Mouse (Mus musculus) intestine, embryonic 15.5 days (tissue): ENCODE results near the gene Ing1. TPM values are rescaled to one million over a fixed set of nuclear protein-coding genes. Genes with fewer than 3 reads are reported as not detected.

Source experiments
- ATAC-seq: fragments of 200-750 bp; cut with Nextera tagmentation; 2 replicates; pipeline ENCODE4 v1.8.0; 2017; ENCODE audit warnings: moderate TSS enrichment, moderate library complexity
- H3K27ac ChIP-seq: fragments of 300-500 bp; sonication (generic); 2 replicates; pipeline ENCODE4 v1.5.1; 2015; ENCODE audit warnings: mild to moderate bottlenecking, inconsistent platforms
- H3K27me3 ChIP-seq: fragments of 300-500 bp; sonication (generic); replicated peaks from 2 replicates; pipeline ENCODE4 v1.6.1; 2015; ENCODE audit warnings: inconsistent platforms
- H3K36me3 ChIP-seq: fragments of 300-500 bp; sonication (generic); 2 replicates; pipeline ENCODE4 v1.6.1; 2015; ENCODE audit warnings: inconsistent platforms
- H3K4me1 ChIP-seq: fragments of 300-500 bp; sonication (generic); replicated peaks from 2 replicates; pipeline ENCODE4 v1.6.1; 2015; ENCODE audit warnings: inconsistent platforms
- H3K4me2 ChIP-seq: fragments of 300-500 bp; sonication (generic); replicated peaks from 2 replicates; pipeline ENCODE4 v1.6.1; 2015; ENCODE audit warnings: mild to moderate bottlenecking, inconsistent platforms
- H3K4me3 ChIP-seq: fragments of 300-500 bp; sonication (generic); replicated peaks from 2 replicates; pipeline ENCODE4 v1.5.1; 2015; ENCODE audit warnings: inconsistent platforms
- H3K9ac ChIP-seq: fragments of 300-500 bp; sonication (generic); 2 replicates; pipeline ENCODE4 v1.6.1; 2015; ENCODE audit warnings: inconsistent platforms
- H3K9me3 ChIP-seq: fragments of 300-500 bp; sonication (generic); 2 replicates; pipeline ENCODE4 v1.6.1; 2016; ENCODE audit warnings: inconsistent platforms
- WGBS: fragments of 180-500 bp; shearing (Covaris S2); methylation state at CpG from one replicate; pipeline ENCODE4 v1.1.7; 2015; 5-methylcytosine and 5-hydroxymethylcytosine counted together
- polyA plus RNA-seq: library from polyadenylated mRNA; unstranded; fragments of >200 nt; fragmentation: Nextera tagmentation; extraction: Ambion mirVana; gene quantifications from 2 replicates; pipeline ENCODE4 v1.2.1, GENCODE M21; 2015

The Ing1 gene
- polyA plus RNA-seq, result 34.2 and 35.0 TPM in 2 replicates

- Histone ChIP-seq H3K9ac (peak within 1 kb of the TSS; percentile 94), H3K27ac (peak within 1 kb of the TSS; percentile 99), H3K27me3 (no peaks in the 10 kb centered on the region), H3K4me1 (peaks cover 21% of the 10 kb centered on the region), H3K4me2 (peak within 1 kb of the TSS; percentile 82), H3K4me3 (peak within 1 kb of the TSS; percentile 92), H3K36me3 (no peaks in the 10 kb centered on the region), H3K9me3 (no peaks in the 10 kb centered on the region)
- ATAC-seq, result peak; percentile 81
- under 1% methylated on average over 52 of the region's 52 CpGs for WGBS
Measured at GRCm38 (mm10) chr8:11554799-11555719, at the start of gene Ing1. TSS of gene Ing1 (plus strand) at chr8:11555571.

GRCm38 (mm10) chr8:11506074-11506473 is 49.3 kb upstream of the Ing1 start:
- H3K9ac ChIP-seq, result no peak overlapping the region
- H3K27me3 ChIP-seq, result no peaks in the 10 kb centered on the region
- ATAC-seq, result no peak
- no peaks in the 10 kb centered on the region for H3K9me3 ChIP-seq
- no peaks in the 10 kb centered on the region for H3K4me1 ChIP-seq
- H3K4me2 ChIP-seq, result no peak overlapping the region
- peaks cover 39% of the 10 kb centered on the region for H3K36me3 ChIP-seq
- H3K4me3 ChIP-seq, result no peak overlapping the region
- WGBS, result 82% methylated on average over 14 of the region's 14 CpGs
- no peak overlapping the region for H3K27ac ChIP-seq

GRCm38 (mm10) chr8:11506802-11507201 is 48.6 kb upstream of the Ing1 start:
- H3K9ac ChIP-seq, result no peak overlapping the region
- no peak; the same call in 1 of the 2 replicates for ATAC-seq
- 67% methylated on average over 6 of the region's 6 CpGs for WGBS

GRCm38 (mm10) chr8:11508880-11509279 is 46.5 kb upstream of the Ing1 start:
- Histone ChIP-seq H3K36me3 (peaks cover 62% of the 10 kb centered on the region), H3K4me1 (no peaks in the 10 kb centered on the region)

More at GRCm38 (mm10) chr8:11506802-11507201, 48.6 kb upstream of the Ing1 start:
- Histone ChIP-seq H3K9me3 (no peaks in the 10 kb centered on the region), H3K4me2 (no peak overlapping the region), H3K27ac (no peak overlapping the region), H3K4me3 (no peak overlapping the region), H3K27me3 (no peaks in the 10 kb centered on the region), H3K36me3 (peaks cover 46% of the 10 kb centered on the region), H3K4me1 (no peaks in the 10 kb centered on the region)

GRCm38 (mm10) chr8:11510971-11511370 is 44.4 kb upstream of the Ing1 start:
- H3K4me1 ChIP-seq, result no peaks in the 10 kb centered on the region
- H3K27ac ChIP-seq, result no peak overlapping the region
- ATAC-seq, result no peak
- H3K4me3 ChIP-seq, result no peak overlapping the region
- H3K4me2 ChIP-seq, result no peak overlapping the region
- no peaks in the 10 kb centered on the region for H3K9me3 ChIP-seq
- no peak overlapping the region for H3K9ac ChIP-seq
- H3K27me3 ChIP-seq, result no peaks in the 10 kb centered on the region
- WGBS, result 87% methylated on average over 5 of the region's 5 CpGs
- peaks cover 51% of the 10 kb centered on the region for H3K36me3 ChIP-seq

More at GRCm38 (mm10) chr8:11508880-11509279, 46.5 kb upstream of the Ing1 start:
- Histone ChIP-seq H3K9me3 (no peaks in the 10 kb centered on the region), H3K9ac (no peak overlapping the region), H3K27ac (no peak overlapping the region), H3K27me3 (no peaks in the 10 kb centered on the region), H3K4me3 (no peak overlapping the region), H3K4me2 (no peak overlapping the region)
- no peak for ATAC-seq
- 55% methylated on average over 10 of the region's 10 CpGs for WGBS

GRCm38 (mm10) chr8:11512711-11513110 is 42.7 kb upstream of the Ing1 start:
- ATAC-seq, result no peak
- no peaks in the 10 kb centered on the region for H3K4me1 ChIP-seq
- no peak overlapping the region for H3K4me2 ChIP-seq
- H3K4me3 ChIP-seq, result no peak overlapping the region
- WGBS, result 88% methylated on average over 9 of the region's 9 CpGs
- no peak overlapping the region for H3K27ac ChIP-seq
- peaks cover 48% of the 10 kb centered on the region for H3K36me3 ChIP-seq
- H3K27me3 ChIP-seq, result no peaks in the 10 kb centered on the region
- no peaks in the 10 kb centered on the region for H3K9me3 ChIP-seq
- H3K9ac ChIP-seq, result no peak overlapping the region

GRCm38 (mm10) chr8:11513247-11513646 is 42.1 kb upstream of the Ing1 start:
- no peak for ATAC-seq
- no peaks in the 10 kb centered on the region for H3K27me3 ChIP-seq
- peaks cover 47% of the 10 kb centered on the region for H3K36me3 ChIP-seq
- no peak overlapping the region for H3K4me3 ChIP-seq
- H3K27ac ChIP-seq, result no peak overlapping the region
- no peak overlapping the region for H3K9ac ChIP-seq
- WGBS, result 87% methylated on average over 5 of the region's 5 CpGs
- H3K4me2 ChIP-seq, result no peak overlapping the region
- H3K4me1 ChIP-seq, result no peaks in the 10 kb centered on the region
- H3K9me3 ChIP-seq, result no peaks in the 10 kb centered on the region

GRCm38 (mm10) chr8:11516292-11516691 is 39.1 kb upstream of the Ing1 start:
- Histone ChIP-seq H3K4me3 (no peak overlapping the region), H3K9ac (no peak overlapping the region), H3K4me2 (no peak overlapping the region), H3K9me3 (no peaks in the 10 kb centered on the region), H3K27ac (no peak overlapping the region), H3K4me1 (no peaks in the 10 kb centered on the region), H3K27me3 (no peaks in the 10 kb centered on the region), H3K36me3 (peaks cover 38% of the 10 kb centered on the region)
- WGBS, result 90% methylated on average over 9 of the region's 9 CpGs
- no peak for ATAC-seq

- Histone ChIP-seq H3K4me3 (no peak overlapping the region), H3K36me3 (peaks cover 28% of the 10 kb centered on the region), H3K27me3 (no peaks in the 10 kb centered on the region), H3K27ac (no peak overlapping the region), H3K9me3 (no peaks in the 10 kb centered on the region), H3K4me2 (no peak overlapping the region), H3K9ac (no peak overlapping the region), H3K4me1 (no peaks in the 10 kb centered on the region)
- no peak for ATAC-seq
- WGBS, result 80% methylated on average over 16 of the region's 16 CpGs
Measured at GRCm38 (mm10) chr8:11517366-11518055, 37.9 kb upstream of the Ing1 start.

GRCm38 (mm10) chr8:11518056-11518396 is 37.3 kb upstream of the Ing1 start:
- Histone ChIP-seq H3K9ac (no peak overlapping the region), H3K36me3 (peaks cover 23% of the 10 kb centered on the region), H3K9me3 (no peaks in the 10 kb centered on the region), H3K4me2 (no peak overlapping the region), H3K4me3 (no peak overlapping the region), H3K4me1 (no peaks in the 10 kb centered on the region), H3K27ac (no peak overlapping the region), H3K27me3 (no peaks in the 10 kb centered on the region)
- 81% methylated on average over 6 of the region's 6 CpGs for WGBS
- no peak for ATAC-seq

- Histone ChIP-seq H3K27me3 (no peaks in the 10 kb centered on the region), H3K9ac (no peak overlapping the region), H3K36me3 (peaks cover 19% of the 10 kb centered on the region; the same call in 1 of the 2 replicates), H3K4me1 (no peaks in the 10 kb centered on the region), H3K9me3 (no peaks in the 10 kb centered on the region), H3K27ac (no peak overlapping the region), H3K4me3 (no peak overlapping the region), H3K4me2 (no peak overlapping the region)
- 89% methylated on average over 11 of the region's 11 CpGs for WGBS
- no peak for ATAC-seq
Measured at GRCm38 (mm10) chr8:11518676-11519075, 36.7 kb upstream of the Ing1 start.

- H3K4me3 ChIP-seq, result no peak overlapping the region
- H3K36me3 ChIP-seq, result 0 out of 2 replicates have a peak, but pooled peaks cover 9% of the 10 kb centered on the region
- no peaks in the 10 kb centered on the region for H3K9me3 ChIP-seq
- no peaks in the 10 kb centered on the region for H3K27me3 ChIP-seq
- no peak for ATAC-seq
- 84% methylated on average over 3 of the region's 3 CpGs for WGBS
- no peak overlapping the region for H3K27ac ChIP-seq
- H3K9ac ChIP-seq, result no peak overlapping the region
- no peak overlapping the region for H3K4me2 ChIP-seq
- no peaks in the 10 kb centered on the region for H3K4me1 ChIP-seq
Measured at GRCm38 (mm10) chr8:11523331-11523730, 32.0 kb upstream of the Ing1 start.
